Mouse (Mus musculus) NIH3T3 (cell line): ENCODE measurements around the gene Wdr24.
"Not testable (repeated sequence)": the region's sequence is repeated elsewhere in the genome, so short reads cannot be mapped to it uniquely, and the experiment has no call there.

ENCODE experiments used
- DNase-seq: peaks from one replicate; pipeline ENCODE4 v3.0.0-alpha.2; 2012; ENCODE audit warnings: low read depth

The Wdr24 gene

DNA sequence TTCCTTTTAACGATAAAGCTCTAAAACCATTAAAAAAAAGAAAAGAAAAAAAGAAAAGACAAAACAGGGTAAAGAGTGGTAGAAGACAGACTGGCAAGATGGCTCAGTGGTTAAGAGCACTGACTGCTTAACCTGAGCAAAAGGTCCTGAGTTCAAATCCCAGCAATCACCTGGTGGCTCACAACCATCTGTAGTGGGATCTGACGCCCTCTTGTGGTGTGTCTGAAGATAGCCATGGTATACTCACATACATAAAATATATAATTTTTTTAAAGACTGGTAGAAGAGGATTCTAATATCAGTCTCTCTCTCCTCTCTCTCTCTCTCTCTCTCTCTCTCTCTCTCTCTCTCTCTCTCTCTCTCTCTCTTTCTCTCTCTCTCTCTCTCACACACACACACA lies 16.0 kb upstream of the Wdr24 start:
- not testable (repeated sequence) for DNase-seq

GRCm38 (mm10) chr17:25808028-25808427 lies 15.4 kb upstream of the Wdr24 start:
- DNase-seq, result no peak

DNA sequence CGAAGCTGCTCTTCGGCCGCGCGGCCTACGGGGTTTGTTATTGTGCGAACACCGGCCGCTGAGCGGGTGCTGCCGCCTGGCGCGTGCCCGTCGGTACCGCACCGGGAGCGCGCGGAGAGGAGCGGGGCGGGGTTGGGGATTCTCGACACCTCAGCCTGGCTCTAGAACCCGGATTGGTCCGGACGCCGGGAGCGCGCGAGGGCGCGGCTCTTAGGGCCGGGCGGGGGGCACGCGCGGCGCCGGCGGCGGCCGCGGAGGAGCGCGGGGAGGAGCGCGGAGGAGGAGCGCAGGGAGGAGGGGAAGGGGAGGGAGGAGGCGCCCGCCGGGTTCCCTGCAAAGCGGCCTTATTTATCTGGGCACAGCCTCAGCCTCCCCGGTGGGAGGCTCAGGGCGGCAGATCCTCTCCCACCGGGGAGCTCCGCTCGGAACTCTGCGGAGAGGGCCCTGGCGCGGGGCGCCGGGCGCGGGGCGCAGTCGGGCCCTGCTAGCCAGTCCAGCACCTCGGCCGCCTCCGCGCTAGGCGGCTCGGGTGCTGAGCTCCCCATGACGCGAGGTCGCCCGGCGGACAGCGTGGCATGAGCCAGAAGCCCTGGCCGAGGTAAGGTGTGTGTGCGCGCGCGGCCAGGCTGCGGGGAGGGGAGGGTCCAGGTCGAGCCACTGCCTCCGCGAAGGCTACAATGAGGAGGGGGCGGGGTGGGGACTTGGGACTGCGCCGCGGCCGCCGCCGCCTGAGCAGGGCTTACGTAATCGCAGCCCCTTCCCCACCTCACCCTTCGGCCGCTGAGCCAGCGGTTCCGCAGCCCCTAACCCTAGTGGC lies 14.4 kb upstream of the Wdr24 start, which contains the start of gene Fbxl16:
Fbxl16 (plus strand) TSS at position 297 of the 817 bp plus-strand sequence.
- DNase-seq, result peak; percentile 93

DNA sequence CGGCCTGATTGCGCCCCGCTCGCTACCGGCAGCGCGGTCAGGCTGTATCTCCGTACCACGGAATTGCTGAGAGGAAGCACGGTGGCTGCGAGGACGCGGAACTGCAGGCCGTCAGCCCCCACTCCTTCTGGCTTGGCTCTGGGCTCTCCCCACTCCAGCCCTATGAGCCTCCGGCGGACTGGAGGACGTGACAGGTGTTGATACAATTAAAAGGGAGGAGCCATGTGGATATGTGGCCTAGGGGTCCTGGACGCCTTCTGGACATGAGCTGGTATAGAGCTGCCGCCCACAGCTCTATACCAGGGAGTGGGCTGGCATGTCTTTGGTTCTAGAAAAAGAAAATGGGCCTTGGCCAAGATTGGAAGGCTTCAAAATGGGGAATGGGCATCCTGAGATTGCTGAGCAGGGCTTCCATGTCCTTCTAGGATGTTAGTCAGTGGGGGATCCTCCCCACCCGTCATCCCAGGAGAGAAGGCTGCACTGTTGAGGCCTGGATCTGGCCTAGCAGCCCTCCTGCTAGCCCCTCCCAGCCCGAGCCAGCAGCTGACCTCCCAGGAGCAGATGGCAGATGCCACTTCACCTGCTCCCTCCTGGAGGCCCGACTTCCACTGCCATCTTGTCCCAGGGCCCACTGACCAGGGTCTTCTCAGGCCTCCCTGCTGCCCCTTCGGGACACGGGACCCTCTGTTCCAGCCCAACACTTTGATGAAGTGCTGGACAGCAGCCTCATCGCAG lies 13.7 kb upstream of the Wdr24 start:
- no peak for DNase-seq

DNA sequence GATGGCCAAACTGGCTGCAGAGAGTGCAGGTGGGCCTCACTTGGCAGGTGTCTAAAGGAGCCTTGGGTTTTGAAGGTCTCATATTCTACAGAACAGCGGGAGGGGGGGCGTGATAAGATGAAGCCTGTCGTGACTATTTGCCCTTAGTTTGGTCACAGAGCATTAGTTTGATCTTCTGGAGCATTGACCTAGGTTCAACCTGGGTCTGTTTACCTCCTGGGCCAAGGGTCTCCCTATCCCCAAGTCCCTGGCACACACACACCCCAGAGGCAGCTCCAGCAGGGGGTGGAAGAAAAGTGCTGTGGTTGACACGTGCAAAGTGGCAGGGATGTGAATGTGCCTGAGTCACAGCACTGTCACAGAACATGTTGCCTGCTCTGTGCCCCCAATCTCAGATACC lies 12.5 kb upstream of the Wdr24 start:
- DNase-seq, result no peak

GRCm38 (mm10) chr17:25813471-25813870 lies 10.0 kb upstream of the Wdr24 start:
- DNase-seq, result peak; percentile 94

GRCm38 (mm10) chr17:25817662-25818061 lies 5.8 kb upstream of the Wdr24 start:
- DNase-seq, result no peak

GRCm38 (mm10) chr17:25818851-25819780 lies 4.3 kb upstream of the Wdr24 start:
- no peak for DNase-seq

GRCm38 (mm10) chr17:25824362-25825142 lies 1.1 kb downstream of the Wdr24 start:
- DNase-seq, result no peak

DNA sequence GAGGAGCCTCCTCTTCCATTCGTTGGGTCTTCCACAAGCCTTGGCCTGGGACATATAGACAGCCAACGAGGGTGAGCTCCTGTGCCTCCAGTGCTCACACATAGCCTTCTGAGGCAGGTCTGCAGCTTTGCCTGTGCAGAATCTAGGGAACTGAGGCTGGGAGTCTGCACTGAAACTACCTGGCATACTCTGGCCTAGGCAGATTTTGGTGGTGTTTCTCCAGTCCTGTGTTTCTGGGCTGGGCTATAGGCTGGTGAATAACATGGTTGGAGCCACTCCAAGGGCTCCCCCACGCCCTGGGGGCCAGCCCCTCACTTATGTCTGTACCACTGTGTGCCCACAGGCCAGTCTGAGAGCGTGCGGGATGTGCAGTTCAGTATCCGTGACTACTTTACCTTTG lies 1.9 kb downstream of the Wdr24 start:
- no peak for DNase-seq

GRCm38 (mm10) chr17:25825984-25826570 lies 2.6 kb downstream of the Wdr24 start:
- DNase-seq, result no peak

DNA sequence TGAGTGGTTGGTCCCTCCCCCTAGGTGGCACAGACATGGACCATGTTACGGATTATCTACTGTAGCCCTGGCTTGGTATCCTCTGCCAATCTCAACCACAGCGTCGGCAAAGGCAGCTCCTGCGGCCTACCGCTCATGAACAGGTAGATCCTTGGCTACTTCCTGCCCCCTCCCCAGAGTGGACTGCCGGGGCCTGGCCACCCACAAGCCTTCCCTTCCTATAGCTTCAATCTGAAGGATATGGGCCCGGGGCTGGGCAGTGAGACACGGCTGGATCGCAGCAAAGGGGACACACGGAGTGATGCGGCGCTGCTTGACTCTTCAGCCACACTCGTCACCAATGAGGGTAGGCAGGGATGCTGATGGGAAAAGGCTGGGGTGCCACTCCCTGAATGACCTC lies 3.6 kb downstream of the Wdr24 start:
- DNase-seq, result no peak

DNA sequence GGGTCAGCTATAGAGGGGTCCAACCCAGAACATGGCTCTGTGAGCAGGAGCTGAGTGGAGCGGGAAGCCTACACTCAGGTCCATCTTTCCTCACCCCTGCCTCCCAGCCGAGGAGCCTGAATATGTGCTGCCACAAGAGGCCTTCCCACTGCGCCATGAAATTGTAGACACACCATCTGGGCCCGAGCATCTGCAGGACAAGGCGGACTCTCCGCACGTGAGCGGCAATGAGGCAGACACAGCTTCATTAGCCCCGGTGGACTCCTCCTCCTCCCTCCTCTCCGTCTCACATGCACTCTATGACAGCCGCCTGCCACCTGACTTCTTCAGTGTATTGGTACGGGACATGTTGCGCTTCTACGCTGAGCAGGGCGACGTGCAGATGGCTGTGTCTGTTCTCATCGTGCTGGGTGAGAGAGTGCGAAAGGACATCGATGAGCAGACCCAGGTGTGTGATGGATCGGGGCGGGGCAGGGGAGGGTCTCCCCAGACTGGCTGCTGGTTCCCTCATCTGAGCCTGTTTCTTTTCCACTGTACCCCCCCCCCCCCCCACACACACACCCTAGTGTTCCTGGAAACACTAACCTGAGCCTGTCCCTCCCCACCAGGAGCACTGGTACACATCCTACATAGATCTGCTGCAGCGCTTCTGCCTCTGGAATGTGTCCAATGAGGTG lies 4.3 kb downstream of the Wdr24 start:
- DNase-seq, result no peak

- DNase-seq, result no peak
Measured at GRCm38 (mm10) chr17:25828223-25828594, 4.8 kb downstream of the Wdr24 start.

GRCm38 (mm10) chr17:25828712-25829557 lies 5.5 kb downstream of the Wdr24 start, which contains the start of gene Jmjd8:
TSS of gene Jmjd8 (plus strand) at chr17:25828867.
- DNase-seq, result peak; percentile 81

GRCm38 (mm10) chr17:25829558-25830017 lies 6.2 kb downstream of the Wdr24 start:
- DNase-seq, result no peak

GRCm38 (mm10) chr17:25830200-25830753 lies 6.8 kb downstream of the Wdr24 start:
- no peak for DNase-seq

- no peak for DNase-seq
Measured at GRCm38 (mm10) chr17:25830806-25831431, 7.5 kb downstream of the Wdr24 start.
